Mouse (Mus musculus): ENCODE data around the gene Dusp3.
"Not testable (repeated sequence)": the region's sequence is repeated elsewhere in the genome, so short reads cannot be mapped to it uniquely, and the experiment has no call there.

Gene Dusp3

DNA sequence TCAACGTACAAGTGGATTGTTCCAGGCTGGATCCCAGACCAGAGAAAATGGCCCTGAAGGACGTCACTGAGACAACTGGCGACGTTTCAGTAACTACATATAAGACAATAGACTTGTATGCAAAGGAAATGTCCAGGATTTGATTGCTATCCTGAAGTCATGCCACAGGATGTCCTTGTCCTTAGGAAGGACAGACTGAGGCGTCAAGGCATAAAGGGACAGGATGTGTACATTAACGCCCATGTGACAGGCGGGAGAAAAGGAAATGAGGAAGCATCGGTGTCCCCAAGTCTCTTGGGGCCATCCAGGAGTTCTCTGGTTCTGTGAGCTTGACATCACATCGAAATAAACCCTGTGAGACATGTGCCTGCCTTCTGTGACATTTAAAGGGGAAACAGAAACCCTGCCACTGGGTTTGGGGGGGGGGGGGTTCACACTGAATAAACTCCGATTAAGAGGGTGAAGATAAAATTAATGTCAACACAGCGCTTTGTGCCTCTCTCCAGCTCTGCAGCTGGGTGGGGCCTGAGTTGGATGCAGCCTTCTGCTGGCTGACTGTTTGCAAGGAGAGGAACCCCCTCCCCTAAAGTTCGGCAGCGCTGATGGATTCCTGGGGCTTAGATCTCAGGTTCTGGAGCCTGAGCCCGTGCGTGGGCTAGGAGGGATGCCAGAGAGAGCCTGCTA is 22.3 kb upstream of the Dusp3 start:
- no peak for DNase-seq

DNA sequence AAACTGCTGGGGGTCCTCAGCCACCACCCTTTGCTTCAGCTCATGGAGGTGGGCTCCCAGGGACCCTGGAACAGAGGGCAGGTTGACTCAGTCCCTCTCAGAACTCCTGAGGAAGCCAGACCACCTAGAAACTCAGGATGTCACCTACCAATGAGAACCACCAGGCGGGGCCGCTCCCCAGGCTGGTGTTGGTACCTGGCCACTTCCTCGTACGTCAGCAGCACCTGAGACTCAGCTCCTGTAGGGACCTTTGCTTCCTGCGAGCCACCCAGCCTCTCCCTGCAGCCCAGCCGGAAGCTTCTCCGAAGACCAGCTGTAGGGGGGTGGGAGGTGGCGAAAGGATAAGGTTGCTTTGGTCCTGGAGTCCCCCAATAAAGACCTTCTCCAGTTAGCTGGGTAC is 21.6 kb upstream of the Dusp3 start:
- no peak for DNase-seq

DNA sequence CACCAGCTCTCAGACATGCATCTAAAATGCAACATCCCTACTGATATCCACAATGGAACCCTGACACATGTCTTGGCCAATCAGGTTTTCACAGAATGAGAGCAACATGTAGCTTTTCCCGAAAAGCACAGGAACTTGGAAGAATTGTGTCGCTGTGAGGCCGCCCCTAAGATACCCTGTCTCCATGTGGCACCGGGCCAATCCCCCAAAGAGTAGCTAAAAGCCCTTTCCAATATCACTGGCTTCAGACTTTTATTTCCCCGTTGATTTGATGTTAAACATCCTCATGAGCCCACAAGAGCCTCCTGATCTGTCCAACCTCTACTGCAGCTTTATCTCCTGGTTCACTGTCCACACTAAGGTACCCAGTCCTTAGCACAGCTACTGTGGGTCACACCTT is 19.9 kb upstream of the Dusp3 start:
- no peak for DNase-seq

GRCm38 (mm10) chr11:102006271-102006670 is 19.5 kb upstream of the Dusp3 start:
- peak; percentile 21 to 24 for DNase-seq

DNA sequence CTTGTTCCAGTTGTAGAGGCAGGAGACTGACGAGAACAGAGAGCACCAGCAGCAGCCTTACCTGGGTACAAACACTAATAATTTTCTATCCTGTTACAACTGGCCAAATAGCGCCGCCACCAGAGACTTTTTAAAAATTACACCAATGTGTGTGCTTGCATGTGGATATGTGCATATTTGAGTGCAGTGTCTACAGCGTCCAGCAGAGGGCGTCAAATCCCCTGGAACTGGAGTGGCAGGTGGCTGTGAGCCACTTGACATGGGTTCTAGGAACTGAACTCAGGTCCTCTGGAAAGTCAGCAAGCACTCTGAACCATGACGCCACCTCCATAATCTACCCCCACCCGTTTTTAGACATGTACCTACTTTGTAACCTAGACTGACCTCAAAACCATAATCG is 17.4 kb upstream of the Dusp3 start:
- DNase-seq: no peak

DNA sequence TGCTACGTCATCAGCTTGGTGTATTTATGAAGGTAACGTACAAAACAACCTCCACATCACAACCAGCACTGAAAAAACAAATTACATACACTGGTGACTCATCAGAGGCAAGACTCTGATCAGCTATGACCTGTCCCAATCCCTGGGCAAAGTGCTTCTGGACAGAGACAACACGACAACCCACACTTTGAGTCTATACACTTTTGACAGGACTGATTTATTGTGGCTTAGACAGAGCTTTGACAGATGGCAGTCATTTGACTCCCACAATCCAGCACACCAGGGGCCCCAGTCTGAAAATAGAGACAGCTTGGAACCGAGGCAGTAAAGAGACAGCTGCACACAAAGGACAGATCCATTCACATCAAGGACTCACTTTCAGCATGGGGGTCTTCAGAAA is 12.7 kb upstream of the Dusp3 start:
- no peak for DNase-seq

GRCm38 (mm10) chr11:101998258-101998657 is 11.4 kb upstream of the Dusp3 start:
- peak; percentile 46 to 53 for DNase-seq

DNA sequence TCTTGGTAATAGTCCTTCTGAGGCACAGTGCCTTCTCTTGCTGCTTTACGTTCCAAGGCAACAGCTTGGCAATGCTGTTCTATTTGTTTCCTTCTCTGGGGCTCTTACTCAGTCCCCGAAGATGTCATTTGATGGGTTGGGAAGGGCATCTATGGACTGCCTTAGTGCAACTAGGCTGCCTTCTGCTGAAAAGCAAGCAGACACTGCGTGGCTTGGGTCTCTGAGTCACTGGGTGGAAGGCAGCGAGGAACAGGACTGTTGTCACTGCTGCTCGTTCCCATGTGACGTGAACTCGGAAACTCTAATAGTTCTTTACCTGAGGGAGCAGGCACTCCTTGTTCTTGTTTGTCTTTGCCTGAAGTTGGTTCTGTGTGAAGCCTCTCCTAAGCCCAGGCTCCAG is 9.1 kb upstream of the Dusp3 start:
- DNase-seq: no peak

DNA sequence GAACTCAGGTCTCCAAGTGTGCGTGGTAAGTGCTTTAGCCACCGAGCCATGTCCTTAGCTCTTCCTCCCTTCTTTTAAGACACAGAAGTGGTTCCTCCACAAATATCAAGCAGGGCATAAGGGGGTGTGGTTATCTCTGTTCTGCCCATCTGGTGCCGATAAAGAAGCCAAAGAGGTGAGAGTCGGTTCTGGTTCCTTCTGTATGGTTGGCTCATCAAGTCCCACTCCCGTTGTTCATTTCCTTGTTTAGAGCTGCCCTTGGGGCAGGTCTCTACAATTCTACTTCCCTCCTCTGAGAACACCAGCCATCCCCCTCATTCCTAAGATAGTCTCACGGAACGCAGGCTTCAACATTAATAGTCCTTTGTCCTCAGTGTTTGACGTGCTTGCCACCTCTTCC is 7.3 kb upstream of the Dusp3 start:
- peak in 1 of 2 experiments; percentile 19 for DNase-seq

- no peak for DNase-seq
Measured at GRCm38 (mm10) chr11:101992411-101992810, 5.6 kb upstream of the Dusp3 start.

DNA sequence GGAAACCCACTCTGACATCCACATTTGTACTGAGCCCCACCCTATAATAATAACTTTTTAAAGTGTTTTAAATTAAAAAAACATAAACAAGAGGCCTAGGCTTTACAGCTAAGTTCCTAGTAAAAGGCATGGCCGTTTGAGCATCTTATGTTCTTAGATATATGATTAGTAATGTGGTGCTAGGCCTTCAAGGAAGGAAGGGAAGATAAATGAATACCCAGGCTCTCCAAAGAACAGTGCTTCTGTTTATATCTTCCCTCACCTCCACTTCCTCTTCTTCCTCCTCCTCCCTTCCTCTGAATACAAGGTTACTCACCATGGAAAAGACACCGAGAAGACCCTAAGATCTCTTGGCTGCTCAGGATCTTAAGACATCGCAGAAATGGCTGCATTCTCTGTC is 5.0 kb upstream of the Dusp3 start:
- no peak for DNase-seq

GRCm38 (mm10) chr11:101990244-101990643 is 3.4 kb upstream of the Dusp3 start:
- no peak for DNase-seq

DNA sequence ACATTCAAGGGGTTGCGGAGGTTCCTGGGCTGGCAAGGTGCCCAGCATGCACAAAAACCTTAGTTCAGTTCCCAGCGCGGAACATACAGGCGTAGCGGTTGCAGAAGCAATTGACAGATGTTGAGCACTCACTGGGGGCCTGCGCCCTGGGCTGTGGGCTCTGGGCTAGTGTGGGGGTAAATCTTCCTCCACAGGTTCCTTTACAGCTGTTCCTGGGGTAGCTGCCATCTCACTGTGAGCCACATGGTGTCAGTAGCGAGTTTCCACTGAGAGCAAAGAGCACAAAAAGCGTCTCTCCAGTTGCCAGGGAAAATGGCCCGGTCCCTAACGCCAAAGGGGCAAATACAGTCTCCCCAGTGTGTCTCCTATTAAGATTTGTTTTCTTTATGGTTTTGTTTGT is 823 bp downstream of the Dusp3 start:
- DNase-seq: peak; percentile 91 to 92

DNA sequence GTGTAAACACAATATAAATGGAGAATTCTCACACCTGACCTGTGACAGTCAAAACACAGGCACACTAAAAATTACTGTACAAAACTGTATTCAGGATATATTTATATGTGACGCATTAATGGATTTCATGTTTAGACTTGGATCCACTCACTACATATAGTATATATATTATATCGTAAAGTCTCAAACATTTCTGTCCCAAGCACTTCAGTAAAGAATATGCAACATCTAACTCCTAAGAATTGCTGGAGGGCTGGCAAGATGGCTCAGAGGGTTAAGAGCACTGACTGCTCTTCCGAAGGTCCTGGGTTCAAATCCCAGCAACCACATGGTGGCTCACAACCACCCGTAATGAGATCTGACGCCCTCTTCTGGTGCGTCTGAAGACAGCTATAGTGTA is 1.4 kb downstream of the Dusp3 start:
- not testable (repeated sequence) for DNase-seq

- DNase-seq: peak; percentile 97 to 98
Measured at GRCm38 (mm10) chr11:101984054-101985025, 2.5 kb downstream of the Dusp3 start, which contains the start of gene Cfap97d1. TSS of gene Cfap97d1 (plus strand) at chr11:101984279.

- DNase-seq: no peak
Measured at GRCm38 (mm10) chr11:101983431-101983921, 3.3 kb downstream of the Dusp3 start.

DNA sequence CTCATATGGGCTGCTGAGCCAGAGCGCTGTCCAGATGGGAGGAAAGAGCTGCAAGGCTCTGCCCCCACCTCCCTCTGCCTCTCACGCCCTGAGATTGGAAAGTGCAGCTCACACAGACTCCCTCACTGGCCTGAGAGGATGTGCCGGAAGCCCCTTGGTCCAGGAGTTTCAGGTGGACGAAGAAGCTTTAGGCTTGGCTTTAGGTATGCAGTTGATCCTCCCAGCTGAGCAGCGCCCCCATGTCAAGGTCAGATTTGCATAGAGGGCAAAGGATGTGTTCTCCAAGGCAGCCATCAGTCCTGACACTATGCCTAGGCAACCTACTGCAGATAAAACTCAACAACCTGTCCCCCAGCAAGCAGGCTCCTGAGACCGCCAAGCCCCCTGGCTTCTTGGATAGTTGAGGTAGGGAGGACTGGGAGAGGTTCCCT is 3.8 kb downstream of the Dusp3 start:
- DNase-seq: peak; percentile 51 to 52

GRCm38 (mm10) chr11:101981850-101982249 is 5.0 kb downstream of the Dusp3 start:
- DNase-seq: peak in 1 of 2 experiments; percentile 58

DNA sequence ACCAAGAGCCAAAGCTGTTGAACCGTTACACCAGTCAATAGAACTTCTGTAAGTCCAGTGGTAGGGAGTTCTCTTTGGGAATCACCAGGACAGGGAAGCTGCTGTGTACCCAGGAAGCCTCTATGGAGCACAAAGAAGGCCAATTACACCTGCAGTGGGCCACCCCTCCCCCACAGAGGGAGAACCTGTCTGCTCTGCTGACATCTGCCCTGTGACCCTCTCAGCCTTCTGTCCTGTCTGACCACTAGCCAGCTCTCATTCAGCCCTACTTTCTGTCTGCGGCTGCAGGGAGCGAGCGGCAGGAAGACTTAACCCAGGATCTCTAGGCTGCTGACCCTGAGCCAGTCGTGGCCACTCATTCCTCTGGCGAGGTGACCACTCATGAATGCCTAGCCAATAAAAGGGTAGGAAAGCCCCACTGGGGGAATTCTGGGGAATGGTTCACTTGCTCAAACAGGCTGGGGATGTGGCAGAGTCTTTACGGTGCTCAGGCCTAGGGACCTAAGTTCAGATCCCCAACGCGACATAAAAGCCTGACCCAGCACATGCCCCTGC is 6.1 kb downstream of the Dusp3 start:
- no peak for DNase-seq

DNA sequence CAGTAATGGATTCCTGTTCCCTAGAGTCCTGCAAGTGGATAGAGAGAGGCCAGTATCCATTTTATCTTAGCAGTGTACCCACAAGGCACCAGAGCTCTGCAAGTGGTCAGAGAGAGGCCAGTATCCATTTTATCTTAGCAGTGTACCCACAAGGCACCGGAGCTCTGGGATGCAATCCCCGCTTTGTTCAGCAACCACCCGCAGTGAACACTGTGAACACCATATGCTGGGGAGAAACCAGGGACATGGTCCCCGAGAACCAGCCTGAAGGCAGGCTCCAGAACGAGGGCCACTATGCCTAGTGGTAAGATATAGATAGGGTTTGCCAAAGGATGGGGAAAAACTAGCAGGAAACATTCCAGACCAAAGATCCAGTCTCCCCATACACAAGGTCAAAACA is 7.7 kb downstream of the Dusp3 start:
- DNase-seq: no peak

DNA sequence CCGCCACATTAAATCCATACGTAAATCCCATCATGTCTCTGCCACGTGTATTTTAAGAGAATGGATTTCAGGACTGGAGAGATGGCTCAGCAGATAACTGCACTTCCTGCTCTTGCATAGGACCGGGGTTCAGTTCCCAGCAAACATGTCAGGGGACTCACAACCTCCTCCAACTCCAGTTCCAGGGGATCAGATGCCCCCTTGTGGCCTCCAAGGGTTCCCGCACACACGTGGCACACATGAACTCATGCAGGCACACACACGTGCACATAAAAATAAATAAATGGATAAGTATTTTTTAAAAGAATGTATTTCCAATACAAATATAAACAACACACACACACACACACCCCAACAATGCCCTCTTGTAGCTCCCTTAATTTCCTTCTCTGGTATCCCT is 9.9 kb downstream of the Dusp3 start:
- DNase-seq: no peak

- DNase-seq: peak in 1 of 2 experiments; percentile 71
Measured at GRCm38 (mm10) chr11:101974923-101975322, 11.9 kb downstream of the Dusp3 start.

DNA sequence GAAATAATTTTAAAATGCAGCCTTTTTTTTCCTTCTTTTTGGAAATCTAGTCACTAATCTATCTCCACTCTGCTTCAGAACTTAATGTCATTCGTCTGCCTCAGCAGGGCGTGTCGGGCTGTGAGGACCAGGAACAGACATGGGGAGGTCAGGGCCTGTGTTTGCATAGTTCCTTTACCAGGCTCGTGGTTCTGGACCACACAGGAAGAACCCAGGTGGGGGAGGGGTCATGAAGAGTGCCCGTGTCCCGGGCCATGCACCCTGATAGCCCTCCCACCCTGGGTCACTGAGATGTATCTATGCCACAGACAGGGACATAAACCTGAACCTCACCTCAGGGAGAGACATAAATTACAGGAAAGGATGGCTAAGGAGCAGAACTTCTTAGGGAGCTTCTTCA is 12.6 kb downstream of the Dusp3 start:
- DNase-seq: no peak

Data from kidney, postnatal 36 days (tissue).